Mouse (Mus musculus): Measurements from ENCODE around the gene Olfr164. TPM values are rescaled to one million over a fixed set of nuclear protein-coding genes. Genes with fewer than 3 reads are reported as not detected.

The Olfr164 gene
- not detected in 2 replicates for polyA plus RNA-seq (2012; rRNA removed)

GRCm38 (mm10) chr16:19313964-19314363, at the start of gene Olfr164:
Gene Olfr164 (minus strand): TSS chr16:19314064.

Other genes starting within 250 kb of the Olfr164 start
- gene Olfr165, start 109.1 kb upstream of the Olfr164 start, polyA plus RNA-seq (2012; rRNA removed) = not detected in 2 replicates
- not detected in 2 replicates for gene Olfr166, start 169.6 kb upstream of the Olfr164 start, polyA plus RNA-seq (2012; rRNA removed)
- not detected in 2 replicates for gene Olfr167, start 208.2 kb upstream of the Olfr164 start, polyA plus RNA-seq (2012; rRNA removed)
- gene Olfr168, start 221.5 kb upstream of the Olfr164 start, polyA plus RNA-seq (2012; rRNA removed) = not detected in 2 replicates

Data from stomach, adult 2 months (tissue).